Mouse (Mus musculus): ENCODE measurements at regions not wholly inside any gene's neighbourhood (a gene's known extent, or its start where the extent isn't known, plus 50 kb on each side); places are given as distances from the start of the nearest gene placed in this dataset.
"Not testable (repeated sequence)": the region's sequence is repeated elsewhere in the genome, so short reads cannot be mapped to it uniquely, and the experiment has no call there.

- not testable (repeated sequence) for H3K9me3 ChIP-seq (replicated peaks; ENCODE audit: control insufficient read depth, low read length); H3K27me3 ChIP-seq (ENCODE audit: control insufficient read depth, insufficient read depth, low read length); H3K4me2 ChIP-seq (ENCODE audit: low read depth, low read length); H3K9ac ChIP-seq (ENCODE audit: low read length); H3K4me3 ChIP-seq (replicated peaks; ENCODE audit: low read length); H3K27ac ChIP-seq (ENCODE audit: low read length); H3K36me3 ChIP-seq (ENCODE audit: control insufficient read depth, insufficient read depth, low read length); H3K4me1 ChIP-seq (ENCODE audit: control insufficient read depth, insufficient read depth, low read length)
- no CpG with 5 or more reads among the region's 21 CpGs for WGBS
- ATAC-seq (ENCODE audit: insufficient read depth, low FRiP score) = peak; percentile 86
Measured at GRCm38 (mm10) chr4:122122739-122123138, 500.8 kb upstream of the Gm12887 start.
